Mouse (Mus musculus): Measurements from ENCODE around the gene Aplp2.

- TF ChIP-seq POLR2A (IDR thresholded peaks at IDR 0.05; ENCODE audit: extremely low read depth, insufficient read depth, low read length) (no peak), CTCF (IDR thresholded peaks at IDR 0.05; ENCODE audit: low read depth, low read length) (no peak)
Measured at GRCm38 (mm10) chr9:31130357-31131204, 81.0 kb downstream of the Aplp2 start.
